Mouse (Mus musculus): Measurements from ENCODE around the gene Mas1.
"Not testable (repeated sequence)": the region's sequence is repeated elsewhere in the genome, so short reads cannot be mapped to it uniquely, and the experiment has no call there.

The Mas1 gene

GRCm38 (mm10) chr17:12868043-12868442 is at the start of gene Mas1:
Gene Mas1, minus strand, starts transcription at chr17:12868143.
- no peak for DNase-seq (ENCODE audit: low spot score in 2 of 2)

- peak in 1 of 2 experiments; percentile 53 for DNase-seq (ENCODE audit: low spot score in 2 of 2)
Measured at GRCm38 (mm10) chr17:12916588-12917380, 48.8 kb upstream of the Mas1 start.

GRCm38 (mm10) chr17:12915881-12916583 is 48.1 kb upstream of the Mas1 start, which contains the start of gene Mrpl18:
Gene Mrpl18, minus strand, starts transcription at chr17:12916345.
- DNase-seq (ENCODE audit: low spot score in 2 of 2), result peak; percentile 94 to 99

GRCm38 (mm10) chr17:12915488-12915880 is 47.5 kb upstream of the Mas1 start, which contains the start of gene Tcp1:
Gene Tcp1, plus strand, starts transcription at chr17:12915701.
- DNase-seq (ENCODE audit: low spot score in 2 of 2), result no peak

GRCm38 (mm10) chr17:12910391-12910790 is 42.4 kb upstream of the Mas1 start:
- no peak for DNase-seq (ENCODE audit: low spot score in 2 of 2)

- no peak for DNase-seq (ENCODE audit: low spot score in 2 of 2)
Measured at GRCm38 (mm10) chr17:12909361-12910280, 41.7 kb upstream of the Mas1 start, which contains the start of gene Pnldc1. Gene Pnldc1, minus strand, starts transcription at chr17:12910230.

- DNase-seq (ENCODE audit: low spot score in 2 of 2), result no peak
Measured at GRCm38 (mm10) chr17:12906436-12906835, 38.5 kb upstream of the Mas1 start.

- no peak for DNase-seq (ENCODE audit: low spot score in 2 of 2)
Measured at GRCm38 (mm10) chr17:12905810-12906209, 37.9 kb upstream of the Mas1 start.

- DNase-seq (ENCODE audit: low spot score in 2 of 2), result no peak
Measured at GRCm38 (mm10) chr17:12904349-12904748, 36.4 kb upstream of the Mas1 start.

- no peak for DNase-seq (ENCODE audit: low spot score in 2 of 2)
Measured at GRCm38 (mm10) chr17:12903372-12904333, 35.7 kb upstream of the Mas1 start.

GRCm38 (mm10) chr17:12902291-12902690 is 34.3 kb upstream of the Mas1 start:
- no peak for DNase-seq (ENCODE audit: low spot score in 2 of 2)

GRCm38 (mm10) chr17:12898607-12899006 is 30.7 kb upstream of the Mas1 start:
- DNase-seq (ENCODE audit: low spot score in 2 of 2), result not testable (repeated sequence)

GRCm38 (mm10) chr17:12897674-12898073 is 29.7 kb upstream of the Mas1 start:
- DNase-seq (ENCODE audit: low spot score in 2 of 2), result no peak

GRCm38 (mm10) chr17:12892033-12892432 is 24.1 kb upstream of the Mas1 start:
- DNase-seq (ENCODE audit: low spot score in 2 of 2), result no peak

GRCm38 (mm10) chr17:12891054-12891453 is 23.1 kb upstream of the Mas1 start:
- DNase-seq (ENCODE audit: low spot score in 2 of 2), result no peak

GRCm38 (mm10) chr17:12887021-12887775 is 19.3 kb upstream of the Mas1 start:
- no peak for DNase-seq (ENCODE audit: low spot score in 2 of 2)

GRCm38 (mm10) chr17:12886620-12887019 is 18.7 kb upstream of the Mas1 start:
- DNase-seq (ENCODE audit: low spot score in 2 of 2), result no peak

- no peak for DNase-seq (ENCODE audit: low spot score in 2 of 2)
Measured at GRCm38 (mm10) chr17:12881216-12881615, 13.3 kb upstream of the Mas1 start.

GRCm38 (mm10) chr17:12880178-12880577 is 12.2 kb upstream of the Mas1 start:
- DNase-seq (ENCODE audit: low spot score in 2 of 2), result peak; percentile 51 to 68

GRCm38 (mm10) chr17:12875734-12876133 is 7.8 kb upstream of the Mas1 start, which contains the start of gene Mrgprh:
Gene Mrgprh, plus strand, starts transcription at chr17:12876034.
- no peak for DNase-seq (ENCODE audit: low spot score in 2 of 2)

All from urinary bladder, adult 18-20 months (tissue).